Mouse (Mus musculus): ENCODE data around the gene Camp.

Camp gene

GRCm38 (mm10) chr9:109849312-109849758 is at the start of gene Camp:
Gene Camp (minus strand): TSS chr9:109849617.
- no peak for DNase-seq (ENCODE audit: low read depth, low spot score)

- no peak for DNase-seq (ENCODE audit: low read depth, low spot score)
Observed at GRCm38 (mm10) chr9:109898027-109898426, 48.6 kb upstream of the Camp start.

GRCm38 (mm10) chr9:109896253-109897150 is 47.1 kb upstream of the Camp start:
- DNase-seq (ENCODE audit: low read depth, low spot score): no peak

GRCm38 (mm10) chr9:109895593-109895992 is 46.2 kb upstream of the Camp start:
- DNase-seq (ENCODE audit: low read depth, low spot score): no peak

- peak; percentile 74 for DNase-seq (ENCODE audit: low read depth, low spot score)
Observed at GRCm38 (mm10) chr9:109894413-109895090, 45.1 kb upstream of the Camp start.

- DNase-seq (ENCODE audit: low read depth, low spot score): peak; percentile 39
Observed at GRCm38 (mm10) chr9:109892651-109893250, 43.3 kb upstream of the Camp start.

GRCm38 (mm10) chr9:109891501-109891900 is 42.1 kb upstream of the Camp start:
- DNase-seq (ENCODE audit: low read depth, low spot score): no peak

GRCm38 (mm10) chr9:109887321-109887720 is 37.9 kb upstream of the Camp start:
- DNase-seq (ENCODE audit: low read depth, low spot score): no peak

- no peak for DNase-seq (ENCODE audit: low read depth, low spot score)
Observed at GRCm38 (mm10) chr9:109886259-109886658, 36.8 kb upstream of the Camp start.

- no peak for DNase-seq (ENCODE audit: low read depth, low spot score)
Observed at GRCm38 (mm10) chr9:109879305-109879704, 29.9 kb upstream of the Camp start.

- DNase-seq (ENCODE audit: low read depth, low spot score): no peak
Observed at GRCm38 (mm10) chr9:109877666-109878065, 28.2 kb upstream of the Camp start.

- no peak for DNase-seq (ENCODE audit: low read depth, low spot score)
Observed at GRCm38 (mm10) chr9:109876756-109877155, 27.3 kb upstream of the Camp start.

- DNase-seq (ENCODE audit: low read depth, low spot score): no peak
Observed at GRCm38 (mm10) chr9:109875695-109876601, 26.5 kb upstream of the Camp start.

- DNase-seq (ENCODE audit: low read depth, low spot score): peak; percentile 98
Observed at GRCm38 (mm10) chr9:109874797-109875691, 25.6 kb upstream of the Camp start, which contains the start of gene Cdc25a. Gene Cdc25a (plus strand): TSS chr9:109875579.

- no peak for DNase-seq (ENCODE audit: low read depth, low spot score)
Observed at GRCm38 (mm10) chr9:109870983-109871572, 21.7 kb upstream of the Camp start.

- DNase-seq (ENCODE audit: low read depth, low spot score): no peak
Observed at GRCm38 (mm10) chr9:109866218-109866617, 16.8 kb upstream of the Camp start.

GRCm38 (mm10) chr9:109863085-109863484 is 13.7 kb upstream of the Camp start:
- no peak for DNase-seq (ENCODE audit: low read depth, low spot score)

GRCm38 (mm10) chr9:109862397-109863044 is 13.1 kb upstream of the Camp start:
- no peak for DNase-seq (ENCODE audit: low read depth, low spot score)

GRCm38 (mm10) chr9:109855947-109856346 is 6.5 kb upstream of the Camp start:
- DNase-seq (ENCODE audit: low read depth, low spot score): no peak

All from brain, embryonic 18.5 days (tissue).